Mouse (Mus musculus) hindbrain, embryonic 16.5 days (tissue): Measurements from ENCODE around the gene Tubgcp5. TPM values are rescaled to one million over a fixed set of nuclear protein-coding genes. Genes with fewer than 3 reads are reported as not detected.
A peak's percentile ranks its signal among the peaks of the same experiment; 100 is the strongest.

Experiments used
- ATAC-seq: fragments of 200-750 bp; cut with Nextera tagmentation; 2 replicates; pipeline ENCODE4 v1.8.0; 2017; ENCODE audit warnings: moderate TSS enrichment, moderate library complexity
- H3K27ac ChIP-seq: fragments of 300-500 bp; sonication (generic); 2 replicates; pipeline ENCODE4 v1.5.1; 2014; ENCODE audit warnings: low read depth, mild to moderate bottlenecking, control low read depth, low read length, moderate library complexity
- H3K27me3 ChIP-seq: fragments of 300-500 bp; sonication (generic); replicated peaks from 2 replicates; pipeline ENCODE4 v1.6.1; 2014; ENCODE audit warnings: low read length; ENCODE audit not compliant: control insufficient read depth, insufficient read depth
- H3K36me3 ChIP-seq: fragments of 300-500 bp; sonication (generic); 2 replicates; pipeline ENCODE4 v1.6.1; 2014; ENCODE audit warnings: mild to moderate bottlenecking, low read length, moderate library complexity, mixed read lengths; ENCODE audit not compliant: control insufficient read depth, insufficient read depth
- H3K4me1 ChIP-seq: fragments of 300-500 bp; sonication (generic); 2 replicates; pipeline ENCODE4 v1.6.1; 2014; ENCODE audit warnings: low read depth, low read length; ENCODE audit not compliant: control insufficient read depth, insufficient read depth
- H3K4me2 ChIP-seq: fragments of 300-500 bp; sonication (generic); 2 replicates; pipeline ENCODE4 v1.6.1; 2014; ENCODE audit warnings: mild to moderate bottlenecking, low read length, control low read depth, moderate library complexity
- H3K4me3 ChIP-seq: fragments of 300-500 bp; sonication (generic); 2 replicates; pipeline ENCODE4 v1.5.1; 2014; ENCODE audit warnings: mild to moderate bottlenecking, low read length, control low read depth, moderate library complexity
- H3K9ac ChIP-seq: fragments of 300-500 bp; sonication (generic); 2 replicates; pipeline ENCODE4 v1.6.1; 2014; ENCODE audit warnings: low read depth, mild to moderate bottlenecking, control low read depth, low read length, moderate library complexity
- H3K9me3 ChIP-seq: fragments of 300-500 bp; sonication (generic); 2 replicates; pipeline ENCODE4 v1.6.1; 2014; ENCODE audit warnings: mild to moderate bottlenecking, low read length, moderate library complexity; ENCODE audit not compliant: control insufficient read depth
- WGBS: fragments of 180-500 bp; shearing (Covaris S2); extraction: QIAGEN DNeasy Blood & Tissue Kit; methylation state at CpG from one replicate; pipeline ENCODE4 v1.1.7; 2014; 5-methylcytosine and 5-hydroxymethylcytosine counted together
- polyA plus RNA-seq: library from polyadenylated mRNA; unstranded; fragments of >200 nt; fragmentation: Nextera tagmentation; extraction: Ambion mirVana; gene quantifications from 2 replicates; pipeline ENCODE4 v1.2.1, GENCODE M21; 2015

The Tubgcp5 gene
- polyA plus RNA-seq, 1 experiment from 2014 or later = 34.5 TPM

- 0% methylated on average over 33 of the region's 40 CpGs for WGBS
- Histone ChIP-seq H3K36me3 (no peaks in the 10 kb centered on the region), H3K4me3 (peak overlapping the region; percentile 79), H3K27ac (peak overlapping the region; percentile 96), H3K27me3 (no peaks in the 10 kb centered on the region), H3K9ac (peak overlapping the region; percentile 92), H3K4me1 (peaks cover 11% of the 10 kb centered on the region), H3K9me3 (no peaks in the 10 kb centered on the region), H3K4me2 (peak overlapping the region; percentile 71)
- ATAC-seq = peak; percentile 51
These were observed 48.7 kb downstream of the Tubgcp5 start for GRCm38 (mm10) chr7:55842504-55843152.

DNA sequence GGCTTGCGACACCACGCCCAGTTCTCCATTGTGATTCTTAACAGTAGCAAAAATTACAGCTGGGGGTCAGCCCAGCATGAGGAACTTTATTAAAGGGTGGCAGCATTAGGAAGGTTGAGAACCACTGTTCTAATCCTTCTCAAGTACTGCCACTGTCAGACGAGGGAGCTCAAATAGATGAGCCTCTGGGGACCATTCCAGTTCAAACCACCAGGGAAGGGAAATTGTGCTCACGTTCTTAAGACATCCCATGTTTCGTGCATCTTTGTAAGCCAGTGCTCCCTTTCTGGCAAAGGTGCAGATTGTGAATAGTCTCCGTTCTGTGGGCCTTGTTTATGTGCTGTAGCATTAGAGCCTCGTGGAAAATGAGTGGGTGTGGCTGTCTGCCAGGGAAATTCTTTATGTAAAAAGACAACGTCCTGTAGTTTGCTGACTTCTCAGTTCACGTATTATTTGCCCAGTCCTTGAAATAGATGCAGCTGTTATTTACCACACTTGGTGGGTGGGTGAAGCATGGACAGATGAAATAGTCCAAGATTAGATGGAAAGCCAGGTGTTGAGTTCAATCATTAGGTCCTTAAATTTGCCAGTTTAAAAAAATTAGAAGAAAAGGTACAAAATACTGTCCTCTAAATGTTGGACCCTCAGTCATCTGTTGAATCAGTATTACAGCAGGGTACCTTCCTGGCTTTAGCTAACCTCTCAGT, 52.8 kb downstream of the Tubgcp5 start:
- H3K9ac ChIP-seq = no peak overlapping the region
- H3K27me3 ChIP-seq = no peaks in the 10 kb centered on the region
- ATAC-seq = no peak
- no peak overlapping the region for H3K27ac ChIP-seq
- H3K4me2 ChIP-seq = no peak overlapping the region
- no peaks in the 10 kb centered on the region for H3K36me3 ChIP-seq
- no peaks in the 10 kb centered on the region for H3K9me3 ChIP-seq
- WGBS = 60% methylated on average over 9 of the region's 9 CpGs
- H3K4me3 ChIP-seq = no peak overlapping the region
- peaks cover 19% of the 10 kb centered on the region for H3K4me1 ChIP-seq

GRCm38 (mm10) chr7:55849948-55850571, 56.1 kb downstream of the Tubgcp5 start:
- H3K4me2 ChIP-seq = peak overlapping the region; percentile 44
- H3K9ac ChIP-seq = peak overlapping the region; percentile 41
- H3K27me3 ChIP-seq = no peaks in the 10 kb centered on the region
- ATAC-seq = peak; percentile 51; the same call in 1 of the 2 replicates
- no peaks in the 10 kb centered on the region for H3K9me3 ChIP-seq
- H3K4me3 ChIP-seq = no peak overlapping the region
- WGBS = 21% methylated on average over 14 of the region's 14 CpGs
- peaks cover 13% of the 10 kb centered on the region for H3K4me1 ChIP-seq
- no peaks in the 10 kb centered on the region for H3K36me3 ChIP-seq
- peak overlapping the region; percentile 63; the same call in 1 of the 2 replicates for H3K27ac ChIP-seq

GRCm38 (mm10) chr7:55852787-55853186, 58.8 kb downstream of the Tubgcp5 start:
- H3K4me2 ChIP-seq = no peak overlapping the region
- no peaks in the 10 kb centered on the region for H3K27me3 ChIP-seq
- no peaks in the 10 kb centered on the region for H3K9me3 ChIP-seq
- ATAC-seq = no peak
- H3K4me3 ChIP-seq = no peak overlapping the region
- no peak overlapping the region for H3K9ac ChIP-seq
- H3K27ac ChIP-seq = no peak overlapping the region
- no peaks in the 10 kb centered on the region for H3K36me3 ChIP-seq
- 87% methylated on average over 3 of the region's 3 CpGs for WGBS
- H3K4me1 ChIP-seq = peaks cover 13% of the 10 kb centered on the region

DNA sequence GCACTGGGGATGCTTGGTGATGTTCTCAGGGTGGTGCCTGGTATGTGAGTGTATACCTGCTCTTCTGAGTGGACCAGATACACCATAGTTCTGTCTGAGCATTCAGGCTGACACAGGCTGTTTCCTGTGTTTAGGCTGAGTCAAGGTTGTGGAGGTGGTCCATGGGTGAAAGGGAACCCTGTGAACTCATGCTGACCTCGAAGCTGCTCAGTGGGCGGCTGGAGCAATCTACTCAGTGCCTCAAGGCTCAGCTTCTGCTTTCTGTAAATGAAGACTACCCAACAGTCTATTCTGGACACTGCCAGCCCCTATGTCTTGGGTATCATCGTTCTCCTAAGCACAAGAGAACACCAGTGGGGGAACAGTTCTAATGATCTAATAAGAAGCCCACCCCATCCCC, 61.6 kb downstream of the Tubgcp5 start:
- no peak for ATAC-seq
- H3K36me3 ChIP-seq = no peaks in the 10 kb centered on the region
- H3K27ac ChIP-seq = no peak overlapping the region
- no peak overlapping the region for H3K4me2 ChIP-seq
- H3K9me3 ChIP-seq = no peaks in the 10 kb centered on the region
- no peaks in the 10 kb centered on the region for H3K4me1 ChIP-seq
- no peak overlapping the region for H3K4me3 ChIP-seq
- H3K27me3 ChIP-seq = no peaks in the 10 kb centered on the region
- WGBS = 79% methylated on average over 3 of the region's 3 CpGs
- no peak overlapping the region for H3K9ac ChIP-seq

- Histone ChIP-seq H3K36me3 (no peaks in the 10 kb centered on the region), H3K4me2 (no peak overlapping the region), H3K27ac (no peak overlapping the region), H3K9me3 (no peaks in the 10 kb centered on the region), H3K27me3 (no peaks in the 10 kb centered on the region), H3K9ac (no peak overlapping the region), H3K4me3 (no peak overlapping the region), H3K4me1 (no peaks in the 10 kb centered on the region)
- 97% methylated on average over 4 of the region's 4 CpGs for WGBS
- no peak for ATAC-seq
These were observed 62.8 kb downstream of the Tubgcp5 start for GRCm38 (mm10) chr7:55856741-55857140.

- Histone ChIP-seq H3K4me3 (no peak overlapping the region), H3K4me2 (no peak overlapping the region), H3K27me3 (no peaks in the 10 kb centered on the region), H3K36me3 (no peaks in the 10 kb centered on the region), H3K9me3 (no peaks in the 10 kb centered on the region), H3K27ac (no peak overlapping the region), H3K9ac (no peak overlapping the region), H3K4me1 (no peaks in the 10 kb centered on the region)
- ATAC-seq = no peak
- WGBS = 70% methylated on average over 2 of the region's 2 CpGs
These were observed 63.8 kb downstream of the Tubgcp5 start for GRCm38 (mm10) chr7:55857729-55858128.

DNA sequence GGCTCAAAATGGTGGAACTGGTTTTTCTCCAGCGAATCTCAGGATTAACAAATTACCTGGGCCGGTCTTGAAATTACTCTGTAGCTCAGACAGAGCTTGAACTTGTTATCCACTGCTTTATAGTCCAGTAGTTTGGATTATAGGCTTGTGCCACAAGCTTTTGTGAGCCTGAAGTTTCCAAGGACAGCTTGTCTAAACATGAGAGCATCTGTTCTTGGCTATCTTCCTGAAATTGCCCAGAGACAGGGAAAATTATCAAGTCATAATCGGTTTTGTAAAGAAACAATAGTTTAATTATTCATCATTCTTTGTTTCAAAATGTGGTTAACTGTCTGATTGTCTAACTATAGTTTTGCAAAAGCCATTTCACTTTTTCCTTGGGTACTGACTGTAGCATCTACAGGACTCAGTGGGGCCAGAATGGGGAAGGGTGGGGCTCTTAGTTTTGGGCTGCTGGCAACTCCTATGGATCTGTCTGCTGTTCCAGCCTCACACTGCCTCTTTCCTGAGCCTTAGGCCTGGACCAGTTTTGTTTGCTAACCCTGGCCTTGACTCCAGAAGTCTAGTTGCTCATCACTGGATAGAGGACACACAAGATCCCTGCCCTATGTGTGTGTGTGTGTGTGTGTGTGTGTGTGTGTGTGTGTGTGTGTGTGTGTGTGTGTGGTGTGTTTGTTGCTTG, 65.0 kb downstream of the Tubgcp5 start:
- H3K4me2 ChIP-seq = no peak overlapping the region
- no peak overlapping the region for H3K9ac ChIP-seq
- H3K4me3 ChIP-seq = no peak overlapping the region
- H3K27me3 ChIP-seq = no peaks in the 10 kb centered on the region
- 85% methylated on average over 3 of the region's 3 CpGs for WGBS
- H3K9me3 ChIP-seq = no peaks in the 10 kb centered on the region
- H3K4me1 ChIP-seq = no peaks in the 10 kb centered on the region
- no peaks in the 10 kb centered on the region for H3K36me3 ChIP-seq
- ATAC-seq = no peak
- H3K27ac ChIP-seq = no peak overlapping the region

- no peaks in the 10 kb centered on the region for H3K27me3 ChIP-seq
- WGBS = 85% methylated on average over 2 of the region's 2 CpGs
- H3K4me3 ChIP-seq = no peak overlapping the region
- no peaks in the 10 kb centered on the region for H3K4me1 ChIP-seq
- H3K9ac ChIP-seq = no peak overlapping the region
- H3K27ac ChIP-seq = no peak overlapping the region
- no peaks in the 10 kb centered on the region for H3K9me3 ChIP-seq
- H3K36me3 ChIP-seq = no peaks in the 10 kb centered on the region
- ATAC-seq = 0 out of 2 replicates have a peak, but pooled peaks have one; percentile 18
- no peak overlapping the region for H3K4me2 ChIP-seq
These were observed 65.5 kb downstream of the Tubgcp5 start for GRCm38 (mm10) chr7:55859518-55859872.
